Mouse (Mus musculus) CH12.LX (cell line): ENCODE results near the gene Tspan5.

Experiments used
- BHLHE40 ChIP-seq: IDR thresholded peaks from 2 replicates; pipeline ENCODE4 v1.6.1; 2011; ENCODE audit warnings: mild to moderate bottlenecking, low read depth, low read length, improper control_type of control experiment
- CTCF ChIP-seq, 2 experiments: IDR thresholded peaks in 1 of 2; conservative IDR thresholded peaks in 1 of 2; 2 replicates each; pipeline ENCODE4 v1.5.1; 2011 to 2012; ENCODE audit warnings: low read depth in 2 of 2, low read length in 2 of 2, improper control_type of control experiment in 1 of 2, inconsistent platforms in 1 of 2, mild to moderate bottlenecking in 1 of 2, moderate library complexity in 1 of 2
- EP300 ChIP-seq: IDR thresholded peaks from 2 replicates; pipeline ENCODE4 v1.6.1; 2011; ENCODE audit warnings: low read length, improper control_type of control experiment
- HCFC1 ChIP-seq: IDR thresholded peaks from 2 replicates; pipeline ENCODE4 v1.6.1; 2012; ENCODE audit warnings: low read depth, mild to moderate bottlenecking, inconsistent platforms, low read length, improper control_type of control experiment
- KAT2A ChIP-seq: IDR thresholded peaks from 2 replicates; pipeline ENCODE4 v1.6.1; 2012; ENCODE audit warnings: low read length, improper control_type of control experiment, inconsistent platforms; ENCODE audit not compliant: insufficient replicate concordance
- MEF2A ChIP-seq: IDR thresholded peaks from 2 replicates; pipeline ENCODE4 v1.6.1; 2014; ENCODE audit warnings: low read depth, mild to moderate bottlenecking, inconsistent platforms, low read length, improper control_type of control experiment, borderline replicate concordance
- NELFE ChIP-seq: IDR thresholded peaks from 2 replicates; pipeline ENCODE4 v1.6.1; 2011; ENCODE audit warnings: low read depth, low read length, improper control_type of control experiment
- UBTF ChIP-seq: IDR thresholded peaks from 2 replicates; pipeline ENCODE4 v1.6.1; 2012; ENCODE audit warnings: low read depth, mild to moderate bottlenecking, inconsistent platforms, low read length, improper control_type of control experiment, moderate library complexity
- USF2 ChIP-seq: conservative IDR thresholded peaks from 2 replicates; pipeline ENCODE4 v1.6.1; 2011; ENCODE audit warnings: low read depth, low read length, improper control_type of control experiment
- ZC3H11A ChIP-seq: IDR thresholded peaks from 2 replicates; pipeline ENCODE4 v1.6.1; 2012; ENCODE audit warnings: low read depth, mild to moderate bottlenecking, inconsistent platforms, low read length, improper control_type of control experiment
- ZNF384 ChIP-seq: IDR thresholded peaks from 2 replicates; pipeline ENCODE4 v1.6.1; 2012; ENCODE audit warnings: low read depth, low read length, improper control_type of control experiment, inconsistent platforms

- TF ChIP-seq ZC3H11A (no peak), MEF2A (no peak; the same call in 1 of the 2 replicates), BHLHE40 (0 out of 2 replicates have a peak, but pooled peaks have one; percentile 19), NELFE (no peak; the same call in 1 of the 2 replicates), USF2 (no peak), HCFC1 (no peak; the same call in 1 of the 2 replicates), EP300 (no peak), CTCF (conservative IDR thresholded peaks at IDR 0.05 in 1 of 2, IDR thresholded peaks at IDR 0.05 in 1 of 2; ENCODE audit: low read depth in 2 of 2, low read length in 2 of 2) (no peak), ZNF384 (peak; percentile 72), KAT2A (no peak), UBTF (peak; percentile 85)
Observed at GRCm38 (mm10) chr3:138742566-138742930, 553 bp downstream of the Tspan5 start.
